Mouse (Mus musculus) embryo, embryonic 9.5 days (tissue): ENCODE data around the gene Galnt17.

Source experiments
- DNase-seq: peaks from one replicate; pipeline ENCODE4 v3.0.0-alpha.2; 2017; ENCODE audit errors: extremely low spot score

The Galnt17 gene

GRCm38 (mm10) chr5:130927138-130927793 lies 381.0 kb downstream of the Galnt17 start:
- DNase-seq = no peak

- DNase-seq = no peak
Observed at GRCm38 (mm10) chr5:130925681-130926080, 382.6 kb downstream of the Galnt17 start.

GRCm38 (mm10) chr5:130924245-130924827 lies 384.0 kb downstream of the Galnt17 start:
- DNase-seq = peak; percentile 29

GRCm38 (mm10) chr5:130919969-130920368 lies 388.3 kb downstream of the Galnt17 start:
- DNase-seq = no peak

GRCm38 (mm10) chr5:130914606-130915005 lies 393.7 kb downstream of the Galnt17 start:
- no peak for DNase-seq

- DNase-seq = no peak
Observed at GRCm38 (mm10) chr5:130911551-130911950, 396.7 kb downstream of the Galnt17 start.

- DNase-seq = no peak
Observed at GRCm38 (mm10) chr5:130901736-130902135, 406.6 kb downstream of the Galnt17 start.

- DNase-seq = no peak
Observed at GRCm38 (mm10) chr5:130895991-130896390, 412.3 kb downstream of the Galnt17 start.

GRCm38 (mm10) chr5:130891735-130892134 lies 416.6 kb downstream of the Galnt17 start:
- no peak for DNase-seq

GRCm38 (mm10) chr5:130880331-130880730 lies 428.0 kb downstream of the Galnt17 start:
- DNase-seq = no peak

- DNase-seq = no peak
Observed at GRCm38 (mm10) chr5:130875391-130875790, 432.9 kb downstream of the Galnt17 start.

- no peak for DNase-seq
Observed at GRCm38 (mm10) chr5:130871086-130871485, 437.2 kb downstream of the Galnt17 start.

GRCm38 (mm10) chr5:130869869-130870268 lies 438.4 kb downstream of the Galnt17 start:
- no peak for DNase-seq

- DNase-seq = peak; percentile 21
Observed at GRCm38 (mm10) chr5:130862302-130862701, 446.0 kb downstream of the Galnt17 start.

GRCm38 (mm10) chr5:130859736-130860135 lies 448.6 kb downstream of the Galnt17 start:
- no peak for DNase-seq

GRCm38 (mm10) chr5:130858706-130859105 lies 449.6 kb downstream of the Galnt17 start:
- DNase-seq = no peak

GRCm38 (mm10) chr5:130858148-130858547 lies 450.1 kb downstream of the Galnt17 start:
- DNase-seq = peak; percentile 71

- no peak for DNase-seq
Observed at GRCm38 (mm10) chr5:130854430-130854829, 453.9 kb downstream of the Galnt17 start.

- DNase-seq = peak; percentile 89
Observed at GRCm38 (mm10) chr5:130853371-130853770, 454.9 kb downstream of the Galnt17 start.

- DNase-seq = peak; percentile 24
Observed at GRCm38 (mm10) chr5:130852182-130852581, 456.1 kb downstream of the Galnt17 start.

- DNase-seq = no peak
Observed at GRCm38 (mm10) chr5:130849610-130850009, 458.7 kb downstream of the Galnt17 start.

GRCm38 (mm10) chr5:130848562-130848961 lies 459.7 kb downstream of the Galnt17 start:
- no peak for DNase-seq

GRCm38 (mm10) chr5:130825797-130826196 lies 482.5 kb downstream of the Galnt17 start:
- DNase-seq = no peak
